Mouse (Mus musculus): ENCODE measurements around the gene Timm23. TPM values are rescaled to one million over a fixed set of nuclear protein-coding genes. Genes with fewer than 3 reads are reported as not detected.

Timm23 gene
- polyA plus RNA-seq, 1 experiment from 2014 or later, result 338 TPM

DNA sequence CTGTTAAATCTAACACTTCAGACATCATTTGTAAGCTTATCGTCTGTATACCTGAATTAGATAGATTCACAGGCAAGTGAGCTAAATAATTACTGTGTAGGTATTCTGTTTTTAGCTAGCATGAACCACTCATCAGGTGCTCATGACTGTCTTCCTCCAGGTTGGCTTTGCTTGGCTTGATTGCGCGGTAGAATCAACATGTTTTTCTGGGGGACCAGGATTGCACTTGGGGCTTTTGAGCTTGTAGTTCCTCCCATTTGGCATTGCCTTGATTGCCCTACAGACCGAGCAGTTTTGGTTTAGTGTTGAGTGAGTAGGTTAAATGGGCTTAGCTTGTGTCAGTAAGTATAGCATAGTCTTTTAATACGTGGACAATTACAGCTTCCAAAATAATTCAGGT, 39.5 kb downstream of the Timm23 start:
- 89% methylated on average over 5 of the region's 5 CpGs for WGBS
- Histone ChIP-seq H3K27me3 (replicated peaks) (no peaks in the 10 kb centered on the region), H3K4me2 (replicated peaks) (peak overlapping the region; percentile 70), H3K27ac (no peak overlapping the region), H3K9me3 (no peaks in the 10 kb centered on the region), H3K4me3 (replicated peaks) (0 out of 2 replicates have a peak overlapping the region, but pooled peaks have one; percentile 69), H3K4me1 (replicated peaks) (peaks cover 24% of the 10 kb centered on the region), H3K9ac (0 out of 2 replicates have a peak overlapping the region, but pooled peaks have one; percentile 12), H3K36me3 (no peaks in the 10 kb centered on the region)
- ATAC-seq, result no peak

GRCm38 (mm10) chr14:32161090-32161885, 40.4 kb downstream of the Timm23 start:
- peak; percentile 65 for ATAC-seq
- no peaks in the 10 kb centered on the region for H3K36me3 ChIP-seq
- 0 out of 2 replicates have a peak overlapping the region, but pooled peaks have one; percentile 12 for H3K9ac ChIP-seq
- H3K4me3 ChIP-seq (replicated peaks), result peak overlapping the region; percentile 69
- peak overlapping the region; percentile 52 for H3K27ac ChIP-seq
- 67% methylated on average over 12 of the region's 12 CpGs for WGBS
- peaks cover 23% of the 10 kb centered on the region for H3K4me1 ChIP-seq (replicated peaks)
- H3K4me2 ChIP-seq (replicated peaks), result peak overlapping the region; percentile 70
- no peaks in the 10 kb centered on the region for H3K9me3 ChIP-seq
- no peaks in the 10 kb centered on the region for H3K27me3 ChIP-seq (replicated peaks)

- peak overlapping the region; percentile 73 for H3K9ac ChIP-seq
- H3K36me3 ChIP-seq, result no peaks in the 10 kb centered on the region
- H3K27ac ChIP-seq, result peak overlapping the region; percentile 84
- WGBS, result 26% methylated on average over 7 of the region's 7 CpGs
- H3K4me2 ChIP-seq (replicated peaks), result peak overlapping the region; percentile 70
- H3K9me3 ChIP-seq, result no peaks in the 10 kb centered on the region
- H3K27me3 ChIP-seq (replicated peaks), result no peaks in the 10 kb centered on the region
- H3K4me3 ChIP-seq (replicated peaks), result peak overlapping the region; percentile 69
- no peak for ATAC-seq
- peaks cover 18% of the 10 kb centered on the region for H3K4me1 ChIP-seq (replicated peaks)
Observed at GRCm38 (mm10) chr14:32160563-32160962, 41.1 kb downstream of the Timm23 start.

- H3K36me3 ChIP-seq, result no peaks in the 10 kb centered on the region
- H3K27ac ChIP-seq, result peak within 1 kb of the TSS; percentile 84
- H3K9me3 ChIP-seq, result no peaks in the 10 kb centered on the region
- whole genome bisulfite sequencing, result under 1% methylated on average over 40 of the region's 40 CpGs
- peak; percentile 93 for ATAC-seq
- H3K4me2 ChIP-seq (replicated peaks), result peak within 1 kb of the TSS; percentile 70
- H3K9ac ChIP-seq, result peak within 1 kb of the TSS; percentile 73
- peaks cover 14% of the 10 kb centered on the region for H3K4me1 ChIP-seq (replicated peaks)
- H3K27me3 ChIP-seq (replicated peaks), result no peaks in the 10 kb centered on the region
- peak within 1 kb of the TSS; percentile 69 for H3K4me3 ChIP-seq (replicated peaks)
Observed at GRCm38 (mm10) chr14:32159690-32160246, 41.9 kb downstream of the Timm23 start, which contains the start of gene Ncoa4. Ncoa4 (plus strand) TSS chr14:32159865.

DNA sequence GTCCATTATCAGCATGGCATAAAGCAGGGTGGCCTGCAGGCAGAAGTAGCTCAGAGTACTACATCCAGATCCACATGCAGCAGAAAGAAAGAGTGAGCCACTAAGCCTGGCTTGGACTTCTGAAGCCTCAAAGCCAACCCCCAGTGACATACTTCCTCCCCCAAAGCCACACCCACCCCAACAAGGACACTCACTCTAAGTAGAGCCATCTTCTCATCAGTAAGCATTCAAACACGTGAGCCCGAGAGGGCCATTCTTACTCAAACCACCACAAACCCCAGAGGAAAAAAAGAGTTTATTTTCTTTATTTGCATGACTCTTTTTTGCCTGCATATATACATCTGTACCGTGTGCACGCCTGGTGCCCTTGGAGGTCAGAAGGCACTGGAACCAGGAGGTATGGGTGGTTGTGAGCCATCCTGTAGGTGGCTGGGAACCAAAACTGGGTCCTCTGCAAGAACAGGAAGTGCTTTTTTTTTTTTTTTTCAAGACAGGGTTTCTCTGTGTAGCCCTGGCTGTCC, 42.5 kb downstream of the Timm23 start:
- Histone ChIP-seq H3K4me1 (replicated peaks) (peaks cover 10% of the 10 kb centered on the region; the same call in 1 of the 2 replicates), H3K27ac (peak overlapping the region; percentile 41; the same call in 1 of the 2 replicates), H3K4me3 (replicated peaks) (peak overlapping the region; percentile 69), H3K36me3 (no peaks in the 10 kb centered on the region), H3K4me2 (replicated peaks) (peak overlapping the region; percentile 70), H3K9ac (peak overlapping the region; percentile 26), H3K9me3 (no peaks in the 10 kb centered on the region), H3K27me3 (replicated peaks) (no peaks in the 10 kb centered on the region)
- ATAC-seq, result peak; percentile 27
- WGBS, result 28% methylated on average over 4 of the region's 4 CpGs

GRCm38 (mm10) chr14:32154758-32155157, 46.9 kb downstream of the Timm23 start:
- no peaks in the 10 kb centered on the region for H3K9me3 ChIP-seq
- H3K4me3 ChIP-seq (replicated peaks), result no peak overlapping the region
- 0 out of 2 replicates have a peak, but pooled peaks cover 3% of the 10 kb centered on the region for H3K4me1 ChIP-seq (replicated peaks)
- H3K9ac ChIP-seq, result no peak overlapping the region
- ATAC-seq, result no peak
- no peak overlapping the region for H3K4me2 ChIP-seq (replicated peaks)
- H3K27ac ChIP-seq, result no peak overlapping the region
- H3K27me3 ChIP-seq (replicated peaks), result no peaks in the 10 kb centered on the region
- WGBS, result 88% methylated on average over 6 of the region's 6 CpGs
- no peaks in the 10 kb centered on the region for H3K36me3 ChIP-seq

DNA sequence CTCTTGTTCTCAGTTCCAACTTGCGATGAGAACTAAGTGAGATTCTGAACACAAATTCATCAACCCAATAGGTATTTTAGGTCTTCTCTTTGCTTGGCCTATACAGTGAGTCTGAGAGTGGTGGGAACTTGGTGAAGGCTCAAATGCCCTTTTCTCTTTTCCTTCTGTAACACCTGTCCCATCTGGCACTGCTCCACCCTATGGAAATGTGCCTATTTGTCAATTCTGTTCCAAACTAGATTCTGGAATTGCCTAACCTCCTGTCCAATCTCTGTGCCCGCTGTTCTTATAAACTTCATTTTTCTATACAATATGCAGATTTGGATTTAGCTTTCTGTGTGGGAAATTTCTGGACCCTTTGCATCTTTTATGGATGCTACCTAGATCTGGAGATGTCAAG, 48.5 kb downstream of the Timm23 start:
- H3K36me3 ChIP-seq, result no peaks in the 10 kb centered on the region
- no peak overlapping the region for H3K4me3 ChIP-seq (replicated peaks)
- no peak for ATAC-seq
- no peak overlapping the region for H3K27ac ChIP-seq
- no peaks in the 10 kb centered on the region for H3K4me1 ChIP-seq (replicated peaks)
- H3K9ac ChIP-seq, result no peak overlapping the region
- no peaks in the 10 kb centered on the region for H3K9me3 ChIP-seq
- no peak overlapping the region for H3K4me2 ChIP-seq (replicated peaks)
- WGBS, result 93% methylated on average over 2 of the region's 2 CpGs
- no peaks in the 10 kb centered on the region for H3K27me3 ChIP-seq (replicated peaks)

DNA sequence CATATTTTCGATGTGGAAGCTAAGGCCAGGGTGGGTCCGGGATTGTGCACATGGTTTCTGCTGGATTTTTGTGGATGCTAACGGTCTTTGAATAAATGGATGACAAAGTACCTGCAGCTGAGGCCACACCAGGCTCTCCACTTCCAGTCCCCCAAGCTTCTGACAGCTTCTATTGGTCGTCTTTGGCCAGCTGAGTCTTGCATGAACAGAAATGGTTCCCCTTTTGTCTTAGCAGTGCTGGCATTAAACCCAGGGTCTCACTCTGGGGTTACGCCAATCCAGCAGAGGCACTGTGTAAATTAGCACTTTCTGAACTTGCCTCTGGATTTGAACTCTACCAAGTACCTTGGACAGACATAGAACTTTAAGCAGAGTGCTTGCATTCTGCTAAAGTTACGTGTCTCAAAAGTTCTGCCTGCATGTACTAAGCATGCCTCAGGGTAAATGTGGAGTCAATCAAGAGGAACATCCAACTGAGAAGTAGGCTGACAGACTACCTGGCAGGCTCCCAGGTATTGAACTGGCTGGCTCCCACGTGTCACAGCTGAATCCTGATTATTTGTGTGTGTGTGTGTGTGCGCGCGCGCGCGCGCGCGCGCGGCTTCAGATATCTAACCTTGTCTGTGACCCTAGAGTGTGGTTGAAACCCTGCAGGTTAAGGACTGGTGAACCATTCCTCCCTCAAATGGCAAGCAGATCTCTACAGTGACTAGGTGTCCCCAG, 49.3 kb downstream of the Timm23 start:
- Histone ChIP-seq H3K4me3 (replicated peaks) (no peak overlapping the region), H3K9ac (no peak overlapping the region), H3K27me3 (replicated peaks) (no peaks in the 10 kb centered on the region), H3K36me3 (no peaks in the 10 kb centered on the region), H3K27ac (no peak overlapping the region), H3K4me1 (replicated peaks) (no peaks in the 10 kb centered on the region), H3K9me3 (no peaks in the 10 kb centered on the region), H3K4me2 (replicated peaks) (no peak overlapping the region)
- WGBS, result 92% methylated on average over 18 of the region's 18 CpGs
- ATAC-seq, result no peak

DNA sequence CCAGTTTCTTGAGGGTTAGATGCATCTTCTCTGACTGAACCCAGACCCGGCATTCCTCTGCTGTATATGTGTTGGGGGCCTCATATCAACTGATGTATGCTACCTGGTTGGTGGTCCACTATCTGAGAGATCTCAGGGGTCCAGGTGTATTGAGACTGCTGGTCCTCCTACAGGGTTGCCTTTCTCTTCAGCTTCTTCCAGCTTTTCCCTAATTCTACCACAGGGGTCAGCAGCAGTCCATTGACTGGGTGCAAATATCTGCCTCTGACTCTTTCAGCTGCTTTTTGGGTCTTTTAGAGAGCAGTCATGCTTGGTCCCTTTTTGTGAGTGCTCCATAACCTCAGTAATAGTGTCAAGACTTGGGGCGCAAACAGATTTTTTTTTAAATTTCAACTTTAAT, 50.8 kb downstream of the Timm23 start:
- no peaks in the 10 kb centered on the region for H3K9me3 ChIP-seq
- H3K9ac ChIP-seq, result no peak overlapping the region
- no peaks in the 10 kb centered on the region for H3K4me1 ChIP-seq (replicated peaks)
- WGBS, result 90% methylated on average over 2 of the region's 2 CpGs
- no peak overlapping the region for H3K4me3 ChIP-seq (replicated peaks)
- H3K4me2 ChIP-seq (replicated peaks), result no peak overlapping the region
- H3K36me3 ChIP-seq, result no peaks in the 10 kb centered on the region
- H3K27me3 ChIP-seq (replicated peaks), result no peaks in the 10 kb centered on the region
- no peak for ATAC-seq
- no peak overlapping the region for H3K27ac ChIP-seq

DNA sequence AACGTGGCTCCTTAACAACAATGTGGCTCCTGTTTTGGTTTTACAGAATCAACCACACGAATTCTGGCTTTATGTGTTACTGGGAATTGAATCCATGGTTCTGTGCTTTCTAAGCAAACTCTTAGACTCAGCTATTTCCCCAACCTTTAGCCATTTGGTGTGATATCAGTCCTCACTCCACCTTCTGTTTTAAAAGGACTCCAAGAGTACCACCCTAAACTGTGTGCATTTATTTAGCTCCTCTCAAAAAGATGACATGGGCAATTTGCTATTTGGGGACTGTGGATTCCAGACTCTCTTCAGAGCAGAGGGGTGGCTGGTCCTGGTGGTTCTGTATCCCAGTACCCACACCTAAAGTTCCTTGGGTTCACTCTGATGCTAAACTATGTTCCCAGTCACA, 55.1 kb downstream of the Timm23 start:
- no peak for ATAC-seq
- Histone ChIP-seq H3K4me2 (replicated peaks) (no peak overlapping the region), H3K9me3 (no peaks in the 10 kb centered on the region), H3K27me3 (replicated peaks) (no peaks in the 10 kb centered on the region), H3K36me3 (no peaks in the 10 kb centered on the region), H3K4me1 (replicated peaks) (no peaks in the 10 kb centered on the region), H3K9ac (no peak overlapping the region), H3K4me3 (replicated peaks) (no peak overlapping the region), H3K27ac (no peak overlapping the region)
- 60% methylated on average over 2 of the region's 2 CpGs for WGBS

GRCm38 (mm10) chr14:32145809-32146511, 55.7 kb downstream of the Timm23 start:
- H3K4me2 ChIP-seq (replicated peaks), result no peak overlapping the region
- peak; percentile 61 for ATAC-seq

More at GRCm38 (mm10) chr14:32145809-32146511, 55.7 kb downstream of the Timm23 start:
- Histone ChIP-seq H3K27ac (no peak overlapping the region), H3K4me3 (replicated peaks) (no peak overlapping the region), H3K4me1 (replicated peaks) (no peaks in the 10 kb centered on the region), H3K27me3 (replicated peaks) (no peaks in the 10 kb centered on the region), H3K9ac (no peak overlapping the region), H3K36me3 (no peaks in the 10 kb centered on the region), H3K9me3 (no peaks in the 10 kb centered on the region)
- 62% methylated on average over 7 of the region's 7 CpGs for WGBS

Measured in intestine, embryonic 15.5 days (tissue).